Comparison of ENCODE assay signal across 27 mouse cellular contexts in the genomic region with DNA sequence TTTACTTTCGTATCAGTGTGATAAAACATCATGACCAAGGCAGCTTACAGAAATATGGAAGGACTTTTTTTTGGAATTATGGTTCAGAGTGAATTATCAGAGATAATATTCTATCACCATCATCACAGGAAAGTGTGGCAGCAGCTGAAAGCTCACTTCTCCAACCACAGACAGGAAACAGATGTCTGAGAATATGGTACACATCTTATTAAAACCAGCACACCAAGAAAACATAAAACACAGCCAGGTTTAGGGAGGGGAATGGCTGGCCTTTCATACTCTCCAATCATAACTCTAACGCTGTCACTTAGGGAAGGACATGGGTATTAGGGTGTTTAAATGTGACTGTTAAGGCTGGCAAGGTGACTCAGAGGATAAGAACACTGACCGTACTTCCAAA.
"Had no signal": no experiment of that assay in that cellular context is flagged by ENCODE, and none has a peak within 500 bp of the region (broad histone marks: within the 10 kb centered on the region; RNA-seq: fewer than 3 reads in every experiment).

No protein-coding gene starts in this region.

- H3K4me1 ChIP-seq: heart, embryonic 13.5 days; heart, embryonic 15.5 days; hindbrain, embryonic 10.5 days; hindbrain, embryonic 12.5 days; intestine, embryonic 15.5 days; limb, embryonic 13.5 days; limb, embryonic 15.5 days; liver, embryonic 12.5 days had no signal

- H3K9me3 ChIP-seq: heart, embryonic 13.5 days; heart, embryonic 15.5 days; hindbrain, embryonic 10.5 days; hindbrain, embryonic 12.5 days; intestine, embryonic 15.5 days; limb, embryonic 13.5 days; limb, embryonic 15.5 days; liver, embryonic 12.5 days had no signal

- H3K27ac ChIP-seq: heart, adult 2 months; heart, embryonic 13.5 days; heart, embryonic 15.5 days; hindbrain, embryonic 10.5 days; hindbrain, embryonic 12.5 days; hindbrain, embryonic 14.5 days; intestine, embryonic 15.5 days; layer of hippocampus, adult 2 months; limb, embryonic 13.5 days; limb, embryonic 15.5 days; liver, embryonic 12.5 days; liver, embryonic 14.5 days had no signal

- H3K27me3 ChIP-seq: heart, embryonic 13.5 days; heart, embryonic 15.5 days; hindbrain, embryonic 12.5 days; intestine, embryonic 15.5 days; limb, embryonic 13.5 days; limb, embryonic 15.5 days; liver, embryonic 12.5 days had no signal

- ATAC-seq: hindbrain, embryonic 16.5 days; inflammation-experienced regulatory T-cells, adult 6 months; intestine, embryonic 15.5 days; intestine, postnatal 0 days; liver, embryonic 12.5 days had no signal

- DNase-seq: gastrocnemius, postnatal 14 days; heart, adult 11 months; heart, adult 2 months; heart, postnatal 14 days; heart, postnatal 36 days; kidney, adult 18-20 months; kidney, adult 8-10 months; kidney, postnatal 10 days; kidney, postnatal 25 days; kidney, postnatal 4 days; layer of hippocampus, adult 9-11 months; layer of hippocampus, postnatal 36 days; left cerebral cortex, postnatal 4 days had no signal

- H3K4me3 ChIP-seq: heart, adult 2 months; heart, embryonic 13.5 days; heart, embryonic 15.5 days; hindbrain, embryonic 10.5 days; hindbrain, embryonic 12.5 days; intestine, embryonic 15.5 days; layer of hippocampus, adult 2 months; limb, embryonic 13.5 days; limb, embryonic 15.5 days; liver, embryonic 12.5 days had no signal

- H3K36me3 ChIP-seq: heart, embryonic 13.5 days; heart, embryonic 15.5 days; hindbrain, embryonic 10.5 days; hindbrain, embryonic 12.5 days; intestine, embryonic 15.5 days; limb, embryonic 13.5 days; limb, embryonic 15.5 days; liver, embryonic 12.5 days had no signal

- H3K9ac ChIP-seq: heart, embryonic 13.5 days; heart, embryonic 15.5 days; hindbrain, embryonic 12.5 days; hindbrain, embryonic 14.5 days; intestine, embryonic 15.5 days; limb, embryonic 13.5 days; limb, embryonic 15.5 days; liver, embryonic 12.5 days; liver, embryonic 14.5 days had no signal
